Mouse (Mus musculus) small intestine, adult 2 months (tissue): ENCODE data around the gene Trim62. TPM values are rescaled to one million over a fixed set of nuclear protein-coding genes. Genes with fewer than 3 reads are reported as not detected.

Source experiments
- H3K27ac ChIP-seq: fragments of 200-500 bp; 2 replicates; pipeline ENCODE4 v1.5.1; 2012; ENCODE audit warnings: low read depth, low read length, control low read depth, inconsistent platforms; ENCODE audit not compliant: insufficient read depth
- H3K27me3 ChIP-seq: fragments of 200-500 bp; 2 replicates; pipeline ENCODE4 v1.6.1; 2012; ENCODE audit warnings: mild to moderate bottlenecking, moderate library complexity, low read length, inconsistent platforms; ENCODE audit not compliant: control insufficient read depth, insufficient read depth
- H3K36me3 ChIP-seq: fragments of 200-500 bp; 2 replicates; pipeline ENCODE4 v1.6.1; 2012; ENCODE audit warnings: mild to moderate bottlenecking, low read length, control low read depth, inconsistent platforms; ENCODE audit not compliant: control insufficient read depth, insufficient read depth
- H3K4me1 ChIP-seq: fragments of 200-500 bp; 2 replicates; pipeline ENCODE4 v1.6.1; 2012; ENCODE audit warnings: low read length, inconsistent platforms, mixed read lengths; ENCODE audit not compliant: control insufficient read depth, insufficient read depth, insufficient read length
- H3K4me3 ChIP-seq: fragments of 200-500 bp; 2 replicates; pipeline ENCODE4 v1.5.1; 2012; ENCODE audit warnings: low read depth, mild to moderate bottlenecking, control low read depth, inconsistent platforms, low read length, moderate library complexity
- CTCF ChIP-seq: fragments of 200-500 bp; IDR thresholded peaks from 2 replicates; pipeline ENCODE4 v1.5.1; 2012; ENCODE audit warnings: low read depth, mild to moderate bottlenecking, control low read depth, inconsistent platforms, low read length, moderate library complexity, mixed read lengths; ENCODE audit not compliant: insufficient replicate concordance, insufficient read length; ENCODE audit errors: extremely low read depth
- POLR2A ChIP-seq: fragments of 200-500 bp; IDR thresholded peaks from 2 replicates; pipeline ENCODE4 v1.6.1; 2012; ENCODE audit warnings: low read depth, mild to moderate bottlenecking, control low read depth, inconsistent platforms, low read length, moderate library complexity
- WGBS: fragments of 180-500 bp; shearing (Covaris S2); methylation state at CpG from one replicate; pipeline ENCODE4 v1.1.7; 2018; 5-methylcytosine and 5-hydroxymethylcytosine counted together
- polyA plus RNA-seq: library from polyadenylated mRNA; depleted of rRNA; stranded (reverse); fragments of >200 nt; gene quantifications from 2 replicates; pipeline ENCODE4 v1.2.3, GENCODE M21; 2012

The Trim62 gene
- polyA plus RNA-seq, 1 experiment, result 7.7 TPM

GRCm38 (mm10) chr4:128891746-128892145, 8.4 kb downstream of the Trim62 start:
- no peaks in the 10 kb centered on the region for H3K4me1 ChIP-seq
- TF ChIP-seq POLR2A (no peak), CTCF (no peak)
- 74% methylated on average over 6 of the region's 6 CpGs for WGBS

GRCm38 (mm10) chr4:128892188-128892587, 8.8 kb downstream of the Trim62 start:
- Histone ChIP-seq H3K4me1 (no peaks in the 10 kb centered on the region), H3K36me3 (no peaks in the 10 kb centered on the region), H3K4me3 (no peak overlapping the region), H3K27me3 (no peaks in the 10 kb centered on the region), H3K27ac (no peak overlapping the region)
- TF ChIP-seq POLR2A (no peak), CTCF (no peak)
- 83% methylated on average over 6 of the region's 6 CpGs for WGBS

More at GRCm38 (mm10) chr4:128891746-128892145, 8.4 kb downstream of the Trim62 start:
- Histone ChIP-seq H3K27ac (no peak overlapping the region), H3K36me3 (no peaks in the 10 kb centered on the region), H3K27me3 (no peaks in the 10 kb centered on the region), H3K4me3 (no peak overlapping the region)

GRCm38 (mm10) chr4:128894112-128894511, 10.7 kb downstream of the Trim62 start:
- no peak overlapping the region for H3K27ac ChIP-seq
- no peak overlapping the region for H3K4me3 ChIP-seq
- TF ChIP-seq POLR2A (no peak), CTCF (no peak)
- no peaks in the 10 kb centered on the region for H3K27me3 ChIP-seq
- H3K36me3 ChIP-seq, result no peaks in the 10 kb centered on the region
- WGBS, result 75% methylated on average over 12 of the region's 12 CpGs
- no peaks in the 10 kb centered on the region for H3K4me1 ChIP-seq

GRCm38 (mm10) chr4:128895841-128896240, 12.5 kb downstream of the Trim62 start:
- H3K27ac ChIP-seq, result no peak overlapping the region
- H3K27me3 ChIP-seq, result no peaks in the 10 kb centered on the region
- no peak for TF ChIP-seq CTCF
- 92% methylated on average over 4 of the region's 4 CpGs for WGBS
- H3K36me3 ChIP-seq, result no peaks in the 10 kb centered on the region
- no peaks in the 10 kb centered on the region for H3K4me1 ChIP-seq
- H3K4me3 ChIP-seq, result no peak overlapping the region

GRCm38 (mm10) chr4:128896667-128897066, 13.3 kb downstream of the Trim62 start:
- Histone ChIP-seq H3K4me1 (no peaks in the 10 kb centered on the region), H3K4me3 (no peak overlapping the region), H3K27me3 (no peaks in the 10 kb centered on the region), H3K27ac (no peak overlapping the region), H3K36me3 (no peaks in the 10 kb centered on the region)
- TF ChIP-seq POLR2A (no peak), CTCF (no peak)
- WGBS, result 90% methylated on average over 10 of the region's 10 CpGs

GRCm38 (mm10) chr4:128897911-128898421, 14.6 kb downstream of the Trim62 start:
- Histone ChIP-seq H3K4me1 (no peaks in the 10 kb centered on the region), H3K27me3 (no peaks in the 10 kb centered on the region), H3K36me3 (0 out of 2 replicates have a peak, but pooled peaks cover 2% of the 10 kb centered on the region), H3K4me3 (no peak overlapping the region), H3K27ac (no peak overlapping the region)
- TF ChIP-seq POLR2A (no peak), CTCF (no peak)
- 24% methylated on average over 7 of the region's 7 CpGs for WGBS

- Histone ChIP-seq H3K36me3 (peaks cover 3% of the 10 kb centered on the region; the same call in 1 of the 2 replicates), H3K27ac (no peak overlapping the region), H3K4me3 (no peak overlapping the region), H3K4me1 (no peaks in the 10 kb centered on the region), H3K27me3 (no peaks in the 10 kb centered on the region)
- 22% methylated on average over 6 of the region's 6 CpGs for WGBS
- TF ChIP-seq POLR2A (no peak), CTCF (no peak)
Observed at GRCm38 (mm10) chr4:128899332-128899731, 16.0 kb downstream of the Trim62 start.
